Mouse (Mus musculus): ENCODE results near the gene Maff.

DNA sequence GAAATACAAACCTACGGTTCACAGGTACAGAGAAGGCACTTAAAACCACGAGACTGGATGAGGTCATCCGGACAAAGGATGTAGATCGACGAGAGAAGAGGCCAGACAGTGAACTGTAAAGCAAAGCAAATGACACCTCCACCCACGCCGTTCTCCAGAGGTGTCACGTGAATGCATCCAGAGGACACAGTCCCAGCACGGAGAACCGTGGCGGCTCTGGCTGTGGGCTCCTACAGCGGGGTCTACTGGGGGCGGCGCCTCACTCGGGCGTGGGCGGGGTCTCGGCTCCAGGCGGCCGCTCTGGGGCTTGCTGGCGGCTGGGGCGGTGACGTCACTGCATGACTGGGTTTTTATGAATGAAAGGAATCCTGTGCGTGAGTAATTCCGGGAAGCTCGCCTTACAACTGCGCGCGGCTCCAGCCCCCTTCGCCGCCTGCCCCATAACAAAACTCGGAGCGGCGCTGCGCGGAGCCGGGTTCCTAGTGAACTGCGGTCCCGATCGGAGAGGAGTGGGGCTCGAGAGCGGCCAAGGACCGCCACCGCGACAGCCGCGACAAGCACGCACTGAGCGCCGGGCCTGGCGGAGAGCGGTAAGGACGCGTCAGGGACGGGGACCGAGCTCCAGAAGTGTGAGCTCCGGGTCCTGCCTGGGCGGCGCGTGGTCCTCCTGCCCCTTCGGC, 884 bp downstream of the Maff start:
- TF ChIP-seq CTCF (IDR thresholded peaks at IDR 0.05; ENCODE audit: low read depth) (no peak), EP300 (IDR thresholded peaks at IDR 0.05; ENCODE audit: low read depth) (no peak; the same call in 1 of the 2 replicates)
